Mouse (Mus musculus): ENCODE data around the gene Rnf144a. TPM values are rescaled to one million over a fixed set of nuclear protein-coding genes. Genes with fewer than 3 reads are reported as not detected.

Gene Rnf144a
- polyA plus RNA-seq, 1 experiment = not detected

DNA sequence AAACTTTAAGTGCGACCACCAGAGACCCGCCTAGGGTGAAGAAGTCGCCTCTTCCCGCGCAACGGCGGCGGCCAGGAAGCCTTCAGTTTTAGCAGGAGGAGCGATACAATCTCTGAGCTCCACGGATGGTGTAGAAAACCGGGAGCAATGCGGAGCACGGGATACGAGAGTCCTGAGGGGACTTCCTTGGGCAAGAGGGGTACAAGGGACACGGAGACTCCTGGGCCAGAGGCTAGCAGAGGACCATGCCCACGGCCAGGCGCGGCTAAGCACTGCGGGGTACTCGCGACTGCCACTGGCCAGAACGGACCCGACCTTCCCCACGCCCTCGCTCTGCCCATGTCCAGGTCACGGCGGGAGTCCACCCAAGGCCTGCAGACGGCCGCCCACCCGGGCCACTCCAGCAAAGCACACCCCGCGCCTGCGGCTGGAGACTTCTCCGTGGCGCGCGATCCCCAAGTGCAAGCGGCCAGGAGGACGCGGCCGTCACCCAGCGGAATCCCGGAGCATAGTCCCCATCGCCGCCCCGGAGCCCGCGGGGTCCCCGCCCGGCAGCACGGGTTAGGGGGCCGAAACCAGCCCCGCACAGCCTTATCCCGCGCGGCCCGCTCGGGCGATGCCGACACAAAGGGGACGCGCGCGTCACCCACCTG lies 477 bp downstream of the Rnf144a start:
- TF ChIP-seq GATA1 (IDR thresholded peaks at IDR 0.05; ENCODE audit: low read length) = no peak

DNA sequence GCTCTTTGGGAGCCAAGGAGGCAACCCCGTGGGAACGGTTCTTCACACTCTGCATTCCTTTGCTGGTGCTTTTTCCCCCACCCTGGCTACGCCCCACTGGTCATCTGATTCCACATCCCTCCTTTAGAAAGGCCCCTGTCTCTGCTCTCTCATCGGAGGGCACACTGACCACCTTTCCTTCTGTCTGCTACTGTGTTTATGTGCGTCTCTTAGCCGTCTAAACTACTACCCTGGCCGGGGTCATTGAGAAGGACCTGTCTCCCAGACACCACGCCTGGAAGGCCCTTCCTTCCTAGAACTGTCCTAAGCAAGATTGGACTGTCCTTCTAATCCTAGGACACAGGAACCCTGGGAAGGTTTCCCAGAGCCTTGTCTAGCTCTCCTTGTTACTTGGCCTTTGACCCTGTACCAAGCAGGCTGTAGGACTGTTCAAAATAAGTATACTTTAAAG lies 1.1 kb downstream of the Rnf144a start:
- TF ChIP-seq GATA1 (IDR thresholded peaks at IDR 0.05; ENCODE audit: low read length) = no peak

DNA sequence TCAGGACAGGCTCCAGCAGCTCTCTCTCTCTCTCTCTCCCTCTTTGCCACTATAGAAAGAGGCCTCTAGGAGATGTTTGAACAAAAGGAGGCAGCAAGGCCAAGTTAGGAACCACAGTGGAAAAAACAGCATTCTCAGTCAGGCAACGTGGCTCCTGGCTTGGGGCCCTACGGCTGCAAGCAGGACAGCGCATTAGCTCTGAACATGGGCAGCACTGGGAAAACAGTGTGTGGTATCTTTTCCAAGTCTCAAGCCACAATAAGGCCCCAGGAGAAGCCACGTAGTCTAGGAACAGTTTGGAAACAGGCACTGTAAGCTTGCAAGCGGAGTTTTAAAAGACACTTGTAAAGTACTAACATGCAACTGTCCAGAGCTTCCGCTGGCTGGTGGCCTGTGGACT lies 2.3 kb downstream of the Rnf144a start:
- no peak for TF ChIP-seq GATA1 (IDR thresholded peaks at IDR 0.05; ENCODE audit: low read length)

DNA sequence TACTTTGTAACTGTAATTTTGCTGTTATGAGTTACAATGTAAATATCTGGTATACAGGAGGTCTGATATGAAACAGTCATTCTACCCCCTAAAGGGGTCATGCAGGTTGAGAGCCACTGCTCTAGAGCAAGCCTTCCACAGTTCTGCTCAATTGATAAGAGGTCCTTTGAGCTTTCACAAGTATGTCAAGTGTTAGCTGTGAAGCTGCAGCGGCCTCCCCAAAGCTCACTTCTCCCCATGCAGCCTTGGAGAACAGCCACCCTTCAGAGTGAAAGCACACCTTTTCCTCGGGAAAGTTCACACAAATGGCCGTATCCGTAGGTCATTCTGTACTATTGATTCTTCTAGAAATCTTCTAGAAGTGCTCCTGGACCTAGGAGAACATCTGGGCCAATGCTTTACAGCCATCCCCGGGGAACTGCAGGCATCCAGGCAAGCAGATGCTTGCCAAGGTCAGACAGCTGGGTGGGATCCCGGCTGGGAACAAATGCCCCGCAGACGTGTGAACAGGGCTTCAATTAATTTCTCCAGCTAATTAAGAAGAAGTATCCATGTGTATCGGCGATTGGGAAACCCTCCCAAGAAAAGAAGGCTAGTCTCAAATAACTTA lies 3.1 kb downstream of the Rnf144a start:
- no peak for TF ChIP-seq GATA1 (IDR thresholded peaks at IDR 0.05; ENCODE audit: low read length)

DNA sequence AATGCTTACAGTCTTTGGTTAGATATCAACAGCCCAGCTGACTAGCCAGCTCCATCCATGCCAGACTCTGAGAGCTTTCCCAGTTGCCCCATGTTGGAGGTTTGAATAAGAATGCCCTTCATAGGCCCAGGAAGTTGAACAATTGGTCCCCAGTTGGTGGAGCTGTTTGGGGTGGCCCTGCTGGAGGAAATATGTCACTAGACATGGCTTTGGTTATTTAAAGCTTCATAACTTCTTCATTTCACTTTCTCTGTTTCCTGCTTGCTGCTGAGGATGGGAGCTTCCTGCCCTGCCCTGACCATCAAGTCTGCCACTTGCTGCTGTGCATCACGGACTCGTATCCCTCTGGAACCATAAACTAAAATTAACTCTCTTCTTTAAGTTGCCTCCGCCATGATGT lies 4.6 kb downstream of the Rnf144a start:
- no peak for TF ChIP-seq GATA1 (IDR thresholded peaks at IDR 0.05; ENCODE audit: low read length)

DNA sequence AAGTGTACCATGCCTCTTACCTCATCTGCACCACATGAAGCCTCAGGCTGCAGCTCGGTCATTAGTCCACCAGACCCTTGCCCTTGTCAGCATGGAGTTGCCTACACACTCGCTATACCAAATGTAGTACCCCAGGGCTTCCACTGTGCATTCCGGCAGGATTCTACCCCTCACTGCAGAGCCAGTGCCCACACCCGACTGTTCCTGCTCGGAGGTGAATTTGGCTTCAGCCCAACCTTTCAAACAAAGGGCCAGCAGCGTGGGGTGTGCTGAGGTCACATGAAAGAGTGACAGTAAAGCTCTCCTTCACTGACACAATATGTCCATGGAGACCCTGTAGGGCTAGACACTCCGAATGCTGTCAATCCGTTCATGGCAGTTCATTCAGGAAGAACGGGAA lies 6.3 kb downstream of the Rnf144a start:
- TF ChIP-seq GATA1 (IDR thresholded peaks at IDR 0.05; ENCODE audit: low read length) = no peak

DNA sequence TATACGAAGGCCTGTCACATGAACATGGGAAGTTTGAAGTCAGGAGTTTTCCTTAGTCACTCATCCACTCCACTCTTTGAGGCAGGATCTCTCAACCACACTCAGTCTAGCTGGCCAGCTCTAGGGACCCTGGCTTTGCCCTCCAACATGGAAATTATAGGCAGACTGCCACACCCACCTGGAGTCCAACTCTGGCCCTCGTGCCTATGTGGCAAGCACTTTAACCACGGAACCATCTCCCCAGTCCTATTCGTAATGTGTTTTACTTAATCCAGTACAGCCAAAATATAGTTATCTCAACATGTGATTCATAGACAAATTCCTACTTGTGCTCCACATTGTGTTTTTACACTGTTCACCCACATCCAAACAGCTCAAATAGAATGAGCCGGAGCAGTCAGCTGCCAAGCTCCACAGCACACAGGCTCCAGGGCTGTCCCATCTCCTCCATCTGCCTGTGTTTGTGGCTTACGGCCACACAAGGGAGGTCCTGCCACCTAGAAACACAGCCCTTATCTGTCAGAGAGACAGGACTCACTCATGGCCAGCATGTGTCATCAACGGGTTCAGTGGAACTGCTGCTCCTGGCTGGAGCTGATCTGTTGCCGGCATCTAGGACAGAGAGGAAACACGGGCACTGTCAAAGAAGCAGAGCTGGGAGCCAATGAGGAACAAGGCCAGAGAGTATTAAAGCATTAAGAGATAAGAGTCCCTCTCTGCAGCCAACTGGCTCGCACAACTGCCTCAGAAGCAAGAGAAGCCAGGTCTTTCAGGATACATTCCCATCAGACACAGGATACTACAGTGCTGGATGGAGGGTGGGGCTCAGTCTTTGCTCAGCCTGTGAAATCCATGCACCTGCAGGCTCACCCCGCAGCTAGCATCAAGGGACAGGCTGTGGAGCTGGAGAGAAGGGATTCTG lies 10.0 kb downstream of the Rnf144a start:
- TF ChIP-seq GATA1 (IDR thresholded peaks at IDR 0.05; ENCODE audit: low read length) = no peak

DNA sequence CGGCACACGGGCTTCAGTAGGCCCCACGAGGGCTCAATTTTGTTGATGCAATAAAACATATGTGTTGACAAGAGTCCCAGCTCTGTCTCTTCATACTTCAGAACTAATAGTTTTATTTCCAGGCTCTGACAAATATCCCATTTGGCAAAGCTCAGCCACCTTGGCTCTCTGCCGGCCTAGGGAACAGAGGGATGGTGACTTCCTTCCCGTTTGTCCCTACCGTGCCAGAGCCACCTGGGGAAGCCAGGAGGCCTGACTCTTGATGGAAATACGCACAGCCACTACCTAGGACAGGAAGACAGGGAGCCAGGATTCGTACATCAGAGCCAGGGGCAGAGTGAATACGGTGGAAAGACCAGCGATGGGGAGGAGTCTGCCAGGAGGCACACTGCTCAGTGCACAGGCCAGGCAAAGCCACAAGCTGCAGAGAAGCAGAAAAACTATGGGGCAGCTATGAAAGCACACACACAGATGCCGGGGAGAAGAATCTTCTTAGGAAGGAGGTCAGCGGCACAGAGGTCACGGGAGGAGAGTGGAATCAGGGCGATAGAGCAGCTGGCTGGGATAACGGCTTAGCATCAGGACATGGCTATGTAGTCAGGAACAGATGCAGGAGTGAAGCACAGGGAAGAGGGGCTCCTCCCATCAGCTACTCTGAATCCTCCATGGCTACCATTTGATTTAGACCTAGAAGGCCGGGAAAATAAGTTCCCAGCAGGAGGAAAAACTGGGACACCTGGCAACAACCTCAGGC lies 11.5 kb downstream of the Rnf144a start:
- no peak for TF ChIP-seq GATA1 (IDR thresholded peaks at IDR 0.05; ENCODE audit: low read length)

DNA sequence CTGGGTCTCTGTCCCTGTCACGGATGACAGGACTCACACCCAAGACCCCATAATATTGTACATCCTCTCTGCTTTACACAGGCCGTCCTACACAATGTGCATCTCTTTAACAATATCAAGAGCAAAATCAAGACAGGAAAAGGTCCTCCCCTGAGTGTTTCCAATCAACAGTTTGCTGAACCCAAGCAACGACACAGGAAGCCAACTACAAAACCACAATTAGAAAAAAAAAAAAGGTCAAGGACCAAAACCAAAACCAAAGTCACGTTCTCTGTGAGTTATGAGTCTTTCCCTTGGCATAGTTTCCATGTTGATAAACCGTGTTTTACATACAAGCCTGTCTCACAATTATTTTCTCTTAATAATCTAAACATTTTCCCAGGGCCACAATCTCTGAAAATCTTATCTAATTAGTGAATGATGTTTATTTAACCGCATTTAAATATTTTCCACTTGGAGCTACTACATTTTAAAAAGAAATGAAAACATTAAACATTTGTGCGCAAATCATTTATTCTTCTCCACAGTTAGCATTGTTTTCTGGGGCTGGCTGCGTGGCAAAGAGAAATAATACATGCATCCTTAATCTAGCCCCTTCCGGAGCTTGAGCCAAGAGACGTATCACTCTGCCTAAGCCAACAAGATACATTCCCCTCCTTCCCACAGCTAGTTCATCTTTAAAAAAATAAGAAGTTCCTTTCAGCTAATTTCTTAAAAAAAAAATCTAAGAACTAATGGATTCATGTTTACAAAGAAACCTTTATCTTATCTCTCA lies 13.2 kb downstream of the Rnf144a start:
- no peak for TF ChIP-seq GATA1 (IDR thresholded peaks at IDR 0.05; ENCODE audit: low read length)

DNA sequence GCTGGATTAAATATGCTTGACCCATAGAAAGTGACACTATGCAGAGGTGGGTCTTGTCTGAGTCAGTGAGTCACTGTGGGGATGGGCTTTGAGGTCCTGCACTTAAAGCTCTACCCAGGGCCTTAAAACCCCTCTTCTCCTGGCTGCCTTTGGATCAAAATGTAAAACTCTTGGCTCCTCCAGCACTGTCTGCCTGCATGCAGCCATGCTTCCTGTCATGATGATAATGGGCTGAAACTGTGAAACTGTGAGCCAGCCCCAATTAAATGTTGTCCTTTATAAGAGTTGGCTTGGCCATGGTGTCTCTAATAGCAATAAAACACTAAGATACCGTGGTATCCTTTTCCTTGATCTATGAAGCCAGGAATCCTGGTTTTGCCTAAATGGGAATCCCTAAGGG lies 13.8 kb downstream of the Rnf144a start:
- no peak for TF ChIP-seq GATA1 (IDR thresholded peaks at IDR 0.05; ENCODE audit: low read length)

DNA sequence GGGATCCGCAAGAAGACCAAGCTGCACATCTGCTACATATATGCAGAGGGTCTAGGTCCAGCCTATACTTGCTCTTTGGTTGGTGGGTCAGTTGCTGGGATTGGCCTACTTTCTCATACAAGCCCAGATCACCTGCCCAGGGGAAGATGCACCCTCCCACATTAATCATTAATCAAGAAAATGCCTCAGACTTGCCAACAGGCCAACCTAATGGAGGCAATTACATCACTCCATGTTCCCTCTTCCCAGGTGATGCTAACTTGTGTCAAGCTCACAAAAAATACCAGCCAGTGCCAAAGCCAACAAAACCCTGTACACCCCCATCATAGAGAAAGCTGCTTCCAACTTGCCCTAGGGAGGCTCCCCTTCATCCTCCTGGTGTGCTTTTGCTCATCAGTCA lies 14.3 kb downstream of the Rnf144a start:
- no peak for TF ChIP-seq GATA1 (IDR thresholded peaks at IDR 0.05; ENCODE audit: low read length)

DNA sequence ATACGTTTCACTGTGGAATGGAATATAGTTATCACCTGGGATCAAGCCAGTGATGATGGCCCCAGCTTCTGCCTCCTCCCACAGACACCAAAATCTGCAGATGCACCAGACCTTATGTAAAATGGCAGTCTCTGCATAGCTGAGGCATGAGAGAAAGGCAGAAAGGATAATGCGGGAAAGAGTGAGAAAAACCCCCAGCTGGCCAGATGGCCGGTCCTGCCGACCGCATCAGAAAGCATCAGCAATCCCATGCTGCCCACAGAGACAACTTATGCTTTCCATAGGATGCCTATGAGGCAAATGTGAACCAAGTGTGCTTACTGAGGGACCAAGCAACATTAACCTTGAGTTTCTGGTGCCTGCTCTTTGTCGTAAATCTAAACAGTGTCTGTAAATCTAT lies 15.7 kb downstream of the Rnf144a start:
- no peak for TF ChIP-seq GATA1 (IDR thresholded peaks at IDR 0.05; ENCODE audit: low read length)

DNA sequence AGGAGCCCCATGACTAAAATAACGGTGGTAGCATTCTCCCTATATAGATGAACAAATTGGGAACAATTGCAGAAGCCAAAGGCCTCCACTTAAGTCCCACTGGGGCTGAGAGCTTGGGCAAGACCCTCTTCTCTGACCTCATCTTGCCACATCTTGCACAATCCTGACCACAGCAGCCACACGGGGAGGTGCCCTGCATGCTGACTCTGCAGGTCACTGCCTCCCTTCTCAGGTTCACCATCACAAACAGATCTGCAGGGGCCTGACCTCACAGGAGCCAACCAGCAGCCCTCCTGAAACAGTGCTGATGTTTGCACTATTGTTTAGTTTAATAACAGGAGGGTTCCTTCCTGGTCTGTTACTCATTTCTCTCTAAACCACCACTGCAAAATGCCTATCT lies 16.5 kb downstream of the Rnf144a start:
- TF ChIP-seq GATA1 (IDR thresholded peaks at IDR 0.05; ENCODE audit: low read length) = no peak

DNA sequence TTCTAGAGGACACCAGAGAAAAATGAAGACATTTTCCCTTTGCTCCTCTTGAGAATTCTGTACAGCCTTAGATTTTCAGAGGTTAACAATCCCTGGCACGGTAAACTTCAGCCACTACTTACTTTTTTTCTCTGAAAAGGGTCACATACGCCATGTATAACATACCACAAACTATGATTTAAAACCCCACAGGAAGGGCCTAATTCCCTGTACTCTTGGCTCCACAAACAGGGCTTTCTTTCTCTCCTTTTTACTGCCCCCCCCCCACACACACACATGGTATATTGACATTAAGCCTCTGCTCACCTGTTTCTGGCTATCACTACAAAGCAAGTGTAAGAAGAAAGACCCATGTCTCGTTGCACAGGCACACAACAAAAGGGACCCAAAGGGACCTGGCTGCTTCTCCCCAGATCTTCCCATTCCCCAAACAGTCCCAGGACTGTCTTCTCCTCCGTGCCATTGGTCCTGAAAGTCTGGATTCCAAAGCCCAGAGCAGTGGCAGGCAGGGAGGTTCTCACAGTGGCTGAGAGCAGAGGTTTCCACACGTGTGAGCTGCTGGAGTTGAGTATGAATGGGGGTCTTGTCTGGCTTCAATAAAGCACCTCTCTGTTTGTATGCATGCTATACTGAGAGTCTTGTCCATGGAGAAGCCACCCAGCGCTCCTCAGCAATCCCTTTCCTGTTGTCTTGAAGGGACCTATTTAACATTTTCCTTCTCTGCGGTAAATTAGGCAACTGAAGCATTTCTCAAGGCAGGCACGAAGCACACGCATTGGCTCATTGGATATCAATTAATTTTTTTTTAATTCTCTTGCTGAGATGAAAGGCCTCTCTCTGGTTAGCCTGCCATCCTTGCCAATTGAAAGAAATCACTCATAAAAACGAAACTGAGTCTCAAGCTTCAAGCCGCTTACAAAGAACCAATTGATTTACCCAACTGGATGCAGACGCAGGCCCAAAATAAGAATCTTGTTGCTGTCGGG lies 20.3 kb downstream of the Rnf144a start:
- no peak for TF ChIP-seq GATA1 (IDR thresholded peaks at IDR 0.05; ENCODE audit: low read length)
